16 mouse cellular contexts compared by ENCODE assay signal in genomic region chr4:72138264-72139080, GRCm38 (mm10).
DNase-seq lines count a peak whose midpoint lies in the region; ATAC-seq lines count a peak whose summit lies in the region.
"Had no signal": no experiment of that assay in that cellular context is flagged by ENCODE, and none has a peak within 500 bp of the region (broad histone marks: within the 10 kb centered on the region; RNA-seq: fewer than 3 reads in every experiment).

No protein-coding gene starts in this region.

- no peak overlapping the region for H3K4me2 ChIP-seq in forebrain, embryonic 13.5 days
- H3K4me2 ChIP-seq in forebrain, embryonic 15.5 days (replicated peaks): no peak overlapping the region
- no peak overlapping the region for H3K4me2 ChIP-seq in midbrain, embryonic 14.5 days (ENCODE audit: low read length)
- H3K4me2 ChIP-seq: lung, embryonic 15.5 days had no signal

- peaks cover 19% of the 10 kb centered on the region for H3K4me1 ChIP-seq in forebrain, embryonic 13.5 days
- peaks cover 12% of the 10 kb centered on the region for H3K4me1 ChIP-seq in forebrain, embryonic 15.5 days
- no peaks in the 10 kb centered on the region for H3K4me1 ChIP-seq in midbrain, embryonic 14.5 days (ENCODE audit: control insufficient read depth, insufficient read depth, low read length)
- H3K4me1 ChIP-seq: lung, embryonic 15.5 days had no signal

- intact Hi-C loops in left cerebral cortex, postnatal 4 days (cut with DNase I): no loop called here

- WGBS in forebrain, embryonic 13.5 days: 93% methylated on average over 11 of the region's 11 CpGs
- WGBS in forebrain, embryonic 15.5 days: 85% methylated on average over 11 of the region's 11 CpGs
- 96% methylated on average over 11 of the region's 11 CpGs for WGBS in midbrain, embryonic 14.5 days

- H3K27ac ChIP-seq in forebrain, embryonic 13.5 days: no peak overlapping the region
- no peak overlapping the region for H3K27ac ChIP-seq in forebrain, embryonic 15.5 days (replicated peaks)
- no peak overlapping the region for H3K27ac ChIP-seq in midbrain, embryonic 14.5 days (replicated peaks; ENCODE audit: low read depth, low read length)
- H3K27ac ChIP-seq: lung, embryonic 15.5 days had no signal

- H3K9me3 ChIP-seq in forebrain, embryonic 13.5 days (replicated peaks): no peaks in the 10 kb centered on the region
- no peaks in the 10 kb centered on the region for H3K9me3 ChIP-seq in forebrain, embryonic 15.5 days
- no peaks in the 10 kb centered on the region for H3K9me3 ChIP-seq in midbrain, embryonic 14.5 days (ENCODE audit: control insufficient read depth, low read length)
- H3K9me3 ChIP-seq: lung, embryonic 15.5 days had no signal

- H3K4me3 ChIP-seq in forebrain, embryonic 13.5 days: no peak overlapping the region
- no peak overlapping the region for H3K4me3 ChIP-seq in forebrain, embryonic 15.5 days
- no peak overlapping the region for H3K4me3 ChIP-seq in midbrain, embryonic 14.5 days (replicated peaks; ENCODE audit: low read depth, low read length)
- H3K4me3 ChIP-seq: lung, embryonic 15.5 days had no signal

- H3K27me3 ChIP-seq in forebrain, embryonic 13.5 days: no peaks in the 10 kb centered on the region
- H3K27me3 ChIP-seq in forebrain, embryonic 15.5 days: no peaks in the 10 kb centered on the region
- no peaks in the 10 kb centered on the region for H3K27me3 ChIP-seq in midbrain, embryonic 14.5 days (ENCODE audit: control insufficient read depth, insufficient read depth, low read length)
- H3K27me3 ChIP-seq: lung, embryonic 15.5 days had no signal

- H3K9ac ChIP-seq in forebrain, embryonic 13.5 days: no peak overlapping the region
- H3K9ac ChIP-seq in forebrain, embryonic 15.5 days (replicated peaks): no peak overlapping the region
- H3K9ac ChIP-seq in midbrain, embryonic 14.5 days (replicated peaks; ENCODE audit: low read length): no peak overlapping the region
- H3K9ac ChIP-seq: forebrain, postnatal 0 days; lung, embryonic 15.5 days had no signal

- peak; percentile 71 for DNase-seq in left cerebral cortex, postnatal 4 days
- no peak for DNase-seq in left cerebral cortex, adult 18-20 months (ENCODE audit: low spot score in 2 of 2)
- DNase-seq in fat pad, adult 2 months (ENCODE audit: extremely low read depth, low read depth, low spot score): peak; percentile 64
- no peak for DNase-seq in midbrain, embryonic 14.5 days
- no peak for DNase-seq in layer of hippocampus, postnatal 36 days
- no peak for DNase-seq in adrenal gland, adult (ENCODE audit: inconsistent age in 2 of 2, low spot score in 1 of 2)
- DNase-seq: B cell, adult 2 months; cerebellum, adult 18-20 months; forebrain, postnatal 0 days; kidney, adult 9 months; right cerebral cortex, postnatal 25 days; thymus, postnatal 36 days had no signal

- ATAC-seq in forebrain, embryonic 13.5 days: peak; percentile 37; the same call in 1 of the 2 replicates
- ATAC-seq in forebrain, embryonic 15.5 days (replicated peaks): no peak; the same call in 1 of the 2 replicates
- 0 out of 2 replicates have a peak, but pooled peaks have one; percentile 51 for ATAC-seq in midbrain, embryonic 14.5 days (ENCODE audit: low FRiP score, low TSS enrichment)

- H3K36me3 ChIP-seq in forebrain, embryonic 13.5 days (ENCODE audit: poor library complexity, severe bottlenecking): peaks cover 64% of the 10 kb centered on the region
- peaks cover 27% of the 10 kb centered on the region for H3K36me3 ChIP-seq in forebrain, embryonic 15.5 days
- peaks cover 55% of the 10 kb centered on the region for H3K36me3 ChIP-seq in midbrain, embryonic 14.5 days (ENCODE audit: control insufficient read depth, insufficient read depth, low read length)
- H3K36me3 ChIP-seq: G1E had no signal

Comparison
In these comparisons a context has a peak if more than half of its experiments do, and no peak if none do; other contexts are left out.
1. DNase-seq: peak in left cerebral cortex, postnatal 4 days (single experiment) and fat pad, adult 2 months (single experiment); none in left cerebral cortex, adult 18-20 months (0 of 2), midbrain, embryonic 14.5 days (single experiment), layer of hippocampus, postnatal 36 days (0 of 2) and adrenal gland, adult (0 of 2).